ENCODE assay signal across 19 mouse cellular contexts in genomic region chr11:33099425-33099824, GRCm38 (mm10). TPM values are rescaled to one million over a fixed set of nuclear protein-coding genes. Genes with fewer than 3 reads are reported as not detected.
DNase-seq lines count a peak whose midpoint lies in the region; ATAC-seq and TF ChIP-seq lines count a peak whose summit lies in the region.
"Had no signal": no experiment of that assay in that cellular context is flagged by ENCODE, and none has a peak within 500 bp of the region (broad histone marks: within the 10 kb centered on the region; RNA-seq: fewer than 3 reads in every experiment).

No protein-coding gene starts in this region.

- H3K9me3 ChIP-seq in embryonic facial prominence, embryonic 11.5 days (replicated peaks; ENCODE audit: control insufficient read depth, low read length) = no peaks in the 10 kb centered on the region
- no peaks in the 10 kb centered on the region for H3K9me3 ChIP-seq in embryonic facial prominence, embryonic 10.5 days
- no peaks in the 10 kb centered on the region for H3K9me3 ChIP-seq in hindbrain, embryonic 11.5 days (ENCODE audit: control insufficient read depth, low read length)
- no peaks in the 10 kb centered on the region for H3K9me3 ChIP-seq in hindbrain, postnatal 0 days (ENCODE audit: low read length)
- no peaks in the 10 kb centered on the region for H3K9me3 ChIP-seq in midbrain, embryonic 11.5 days (ENCODE audit: control insufficient read depth, low read length)
- H3K9me3 ChIP-seq in midbrain, embryonic 16.5 days (replicated peaks; ENCODE audit: control insufficient read depth, low read length, poor library complexity, severe bottlenecking) = no peaks in the 10 kb centered on the region
- H3K9me3 ChIP-seq in stomach, embryonic 15.5 days = no peaks in the 10 kb centered on the region
- no peaks in the 10 kb centered on the region for H3K9me3 ChIP-seq in stomach, postnatal 0 days (ENCODE audit: control insufficient read depth, low read length)
- H3K9me3 ChIP-seq: embryonic facial prominence, embryonic 13.5 days; forebrain, embryonic 12.5 days; forebrain, embryonic 15.5 days had no signal

- no peaks in the 10 kb centered on the region for H3K27me3 ChIP-seq in embryonic facial prominence, embryonic 11.5 days (ENCODE audit: control insufficient read depth, insufficient read depth, low read length)
- H3K27me3 ChIP-seq in embryonic facial prominence, embryonic 10.5 days (replicated peaks; ENCODE audit: low read depth, poor library complexity, severe bottlenecking) = peaks cover 20% of the 10 kb centered on the region; the same call in 1 of the 2 replicates
- H3K27me3 ChIP-seq in hindbrain, embryonic 11.5 days (ENCODE audit: control insufficient read depth, insufficient read depth, low read length) = no peaks in the 10 kb centered on the region
- H3K27me3 ChIP-seq in hindbrain, postnatal 0 days (ENCODE audit: insufficient read depth, low read length) = no peaks in the 10 kb centered on the region
- H3K27me3 ChIP-seq in midbrain, embryonic 11.5 days (ENCODE audit: control insufficient read depth, insufficient read depth, low read length) = no peaks in the 10 kb centered on the region
- no peaks in the 10 kb centered on the region for H3K27me3 ChIP-seq in midbrain, embryonic 16.5 days (ENCODE audit: control insufficient read depth, insufficient read depth, low read depth, low read length)
- H3K27me3 ChIP-seq in stomach, embryonic 15.5 days (replicated peaks) = no peaks in the 10 kb centered on the region
- H3K27me3 ChIP-seq in stomach, postnatal 0 days (ENCODE audit: control insufficient read depth, insufficient read depth, low read length) = no peaks in the 10 kb centered on the region
- H3K27me3 ChIP-seq: forebrain, embryonic 15.5 days had no signal

- no peak overlapping the region for H3K27ac ChIP-seq in embryonic facial prominence, embryonic 11.5 days (replicated peaks; ENCODE audit: low read depth, low read length)
- H3K27ac ChIP-seq in embryonic facial prominence, embryonic 10.5 days (replicated peaks) = no peak overlapping the region
- no peak overlapping the region for H3K27ac ChIP-seq in hindbrain, embryonic 11.5 days (ENCODE audit: low read depth, low read length)
- H3K27ac ChIP-seq in hindbrain, postnatal 0 days = no peak overlapping the region
- H3K27ac ChIP-seq in midbrain, embryonic 11.5 days (ENCODE audit: low read depth, low read length) = no peak overlapping the region
- H3K27ac ChIP-seq in midbrain, embryonic 16.5 days (ENCODE audit: low read length) = no peak overlapping the region
- H3K27ac ChIP-seq in stomach, embryonic 15.5 days = no peak overlapping the region
- H3K27ac ChIP-seq in stomach, postnatal 0 days (replicated peaks) = no peak overlapping the region
- H3K27ac ChIP-seq: embryonic facial prominence, embryonic 13.5 days; forebrain, embryonic 12.5 days; forebrain, embryonic 15.5 days; hindbrain, embryonic 14.5 days had no signal

- TF ChIP-seq CTCF in hindbrain, postnatal 0 days (IDR thresholded peaks at IDR 0.05; ENCODE audit: low read depth) = no peak
- no peak for TF ChIP-seq CTCF in stomach, postnatal 0 days (IDR thresholded peaks at IDR 0.05; ENCODE audit: low read depth)

- no peaks in the 10 kb centered on the region for H3K36me3 ChIP-seq in embryonic facial prominence, embryonic 11.5 days (replicated peaks; ENCODE audit: control insufficient read depth, insufficient read depth, low read depth, low read length)
- no peaks in the 10 kb centered on the region for H3K36me3 ChIP-seq in embryonic facial prominence, embryonic 10.5 days (replicated peaks)
- no peaks in the 10 kb centered on the region for H3K36me3 ChIP-seq in hindbrain, embryonic 11.5 days (ENCODE audit: control insufficient read depth, insufficient read depth, low read length)
- no peaks in the 10 kb centered on the region for H3K36me3 ChIP-seq in hindbrain, postnatal 0 days (ENCODE audit: insufficient read depth, low read length)
- no peaks in the 10 kb centered on the region for H3K36me3 ChIP-seq in midbrain, embryonic 11.5 days (ENCODE audit: control insufficient read depth, insufficient read depth, low read length)
- no peaks in the 10 kb centered on the region for H3K36me3 ChIP-seq in midbrain, embryonic 16.5 days (ENCODE audit: control insufficient read depth, insufficient read depth, low read length)
- no peaks in the 10 kb centered on the region for H3K36me3 ChIP-seq in stomach, embryonic 15.5 days
- H3K36me3 ChIP-seq in stomach, postnatal 0 days (ENCODE audit: control insufficient read depth, insufficient read depth, low read length) = no peaks in the 10 kb centered on the region
- H3K36me3 ChIP-seq: embryonic facial prominence, embryonic 13.5 days; forebrain, embryonic 12.5 days; forebrain, embryonic 15.5 days had no signal

- 70% methylated on average over 4 of the region's 4 CpGs for WGBS in embryonic facial prominence, embryonic 11.5 days
- 71% methylated on average over 4 of the region's 4 CpGs for WGBS in embryonic facial prominence, embryonic 10.5 days
- 64% methylated on average over 4 of the region's 4 CpGs for WGBS in hindbrain, embryonic 11.5 days
- WGBS in hindbrain, postnatal 0 days = 49% methylated on average over 4 of the region's 4 CpGs
- WGBS in midbrain, embryonic 11.5 days = 65% methylated on average over 4 of the region's 4 CpGs
- 48% methylated on average over 4 of the region's 4 CpGs for WGBS in midbrain, embryonic 16.5 days
- WGBS in stomach, embryonic 15.5 days = 74% methylated on average over 4 of the region's 4 CpGs
- WGBS in stomach, postnatal 0 days = 57% methylated on average over 4 of the region's 4 CpGs

- H3K4me3 ChIP-seq in embryonic facial prominence, embryonic 11.5 days (ENCODE audit: low read depth, low read length) = no peak overlapping the region
- no peak overlapping the region for H3K4me3 ChIP-seq in embryonic facial prominence, embryonic 10.5 days
- H3K4me3 ChIP-seq in hindbrain, embryonic 11.5 days (ENCODE audit: low read depth, low read length) = no peak overlapping the region
- no peak overlapping the region for H3K4me3 ChIP-seq in hindbrain, postnatal 0 days (ENCODE audit: low read length)
- H3K4me3 ChIP-seq in midbrain, embryonic 11.5 days (ENCODE audit: low read depth, low read length) = no peak overlapping the region
- no peak overlapping the region for H3K4me3 ChIP-seq in midbrain, embryonic 16.5 days (ENCODE audit: low read depth, low read length)
- no peak overlapping the region for H3K4me3 ChIP-seq in stomach, embryonic 15.5 days (replicated peaks)
- H3K4me3 ChIP-seq in stomach, postnatal 0 days (ENCODE audit: low read depth, low read length) = no peak overlapping the region
- H3K4me3 ChIP-seq: erythroblast, embryonic 14.5 days; forebrain, embryonic 15.5 days had no signal

- TF ChIP-seq EP300 in stomach, postnatal 0 days (optimal IDR thresholded peaks at IDR 0.05) = no peak

- peaks cover 5% of the 10 kb centered on the region; the same call in 1 of the 2 replicates for H3K4me1 ChIP-seq in embryonic facial prominence, embryonic 11.5 days (ENCODE audit: control insufficient read depth, insufficient read depth, low read length)
- peaks cover 17% of the 10 kb centered on the region for H3K4me1 ChIP-seq in embryonic facial prominence, embryonic 10.5 days
- H3K4me1 ChIP-seq in hindbrain, embryonic 11.5 days (replicated peaks; ENCODE audit: control insufficient read depth, insufficient read depth, low read length) = no peaks in the 10 kb centered on the region; the same call in 1 of the 2 replicates
- H3K4me1 ChIP-seq in hindbrain, postnatal 0 days (ENCODE audit: insufficient read depth, low read length) = no peaks in the 10 kb centered on the region
- H3K4me1 ChIP-seq in midbrain, embryonic 11.5 days (ENCODE audit: control insufficient read depth, insufficient read depth, low read length) = peaks cover 4% of the 10 kb centered on the region
- peaks cover 5% of the 10 kb centered on the region; the same call in 1 of the 2 replicates for H3K4me1 ChIP-seq in midbrain, embryonic 16.5 days (ENCODE audit: control insufficient read depth, insufficient read depth, low read length)
- peaks cover 5% of the 10 kb centered on the region for H3K4me1 ChIP-seq in stomach, embryonic 15.5 days
- peaks cover 5% of the 10 kb centered on the region; the same call in 1 of the 2 replicates for H3K4me1 ChIP-seq in stomach, postnatal 0 days (replicated peaks; ENCODE audit: control insufficient read depth, insufficient read depth)

- no peak overlapping the region for H3K9ac ChIP-seq in embryonic facial prominence, embryonic 11.5 days (replicated peaks; ENCODE audit: low read length)
- no peak overlapping the region for H3K9ac ChIP-seq in hindbrain, embryonic 11.5 days (ENCODE audit: low read depth, low read length)
- no peak overlapping the region for H3K9ac ChIP-seq in hindbrain, postnatal 0 days (replicated peaks; ENCODE audit: low read length)
- no peak overlapping the region for H3K9ac ChIP-seq in midbrain, embryonic 11.5 days (ENCODE audit: low read length)
- no peak overlapping the region for H3K9ac ChIP-seq in midbrain, embryonic 16.5 days (ENCODE audit: low read depth, low read length)
- H3K9ac ChIP-seq in stomach, embryonic 15.5 days = no peak overlapping the region
- no peak overlapping the region for H3K9ac ChIP-seq in stomach, postnatal 0 days (ENCODE audit: low read length)
- H3K9ac ChIP-seq: forebrain, embryonic 12.5 days; forebrain, embryonic 15.5 days had no signal

- DNase-seq in embryonic facial prominence, embryonic 11.5 days (ENCODE audit: low spot score) = no peak
- DNase-seq in embryonic facial prominence, embryonic 10.5 days (ENCODE audit: low spot score) = no peak
- no peak for DNase-seq in hindbrain, embryonic 11.5 days (ENCODE audit: low spot score)
- DNase-seq in hindbrain, postnatal 0 days (ENCODE audit: low spot score) = no peak
- no peak for DNase-seq in midbrain, embryonic 11.5 days (ENCODE audit: low spot score, missing footprints)
- DNase-seq in stomach, postnatal 0 days (ENCODE audit: low spot score) = no peak
- DNase-seq: adrenal gland, adult 8-10 months; adrenal gland, postnatal 25 days; cerebellum, adult 18-20 months; cerebellum, adult 9-10 months had no signal

- 0 out of 2 replicates have a peak, but pooled peaks have one; percentile 54 for ATAC-seq in embryonic facial prominence, embryonic 11.5 days (replicated peaks; ENCODE audit: insufficient number of reproducible peaks, low FRiP score, low TSS enrichment, low read depth)
- ATAC-seq in hindbrain, embryonic 11.5 days (ENCODE audit: low FRiP score) = peak; percentile 53; the same call in 1 of the 2 replicates
- no peak for ATAC-seq in hindbrain, postnatal 0 days
- peak; percentile 27; the same call in 1 of the 2 replicates for ATAC-seq in midbrain, embryonic 11.5 days (ENCODE audit: low FRiP score)
- no peak for ATAC-seq in midbrain, embryonic 16.5 days
- 0 out of 2 replicates have a peak, but pooled peaks have one; percentile 21 for ATAC-seq in stomach, embryonic 15.5 days (ENCODE audit: insufficient read depth, low FRiP score, low read depth)
- ATAC-seq in stomach, postnatal 0 days (ENCODE audit: low FRiP score, low TSS enrichment) = no peak
- ATAC-seq: activated CD4-positive, CD25-positive, alpha-beta regulatory T cell, adult 4 months had no signal

- H3K4me2 ChIP-seq in embryonic facial prominence, embryonic 11.5 days (ENCODE audit: low read depth, low read length) = no peak overlapping the region
- no peak overlapping the region for H3K4me2 ChIP-seq in hindbrain, embryonic 11.5 days (replicated peaks; ENCODE audit: low read depth, low read length)
- H3K4me2 ChIP-seq in hindbrain, postnatal 0 days (ENCODE audit: low read depth, low read length) = no peak overlapping the region
- no peak overlapping the region; the same call in 1 of the 2 replicates for H3K4me2 ChIP-seq in midbrain, embryonic 11.5 days
- H3K4me2 ChIP-seq in midbrain, embryonic 16.5 days (ENCODE audit: low read length) = no peak overlapping the region
- no peak overlapping the region for H3K4me2 ChIP-seq in stomach, embryonic 15.5 days
- H3K4me2 ChIP-seq in stomach, postnatal 0 days (replicated peaks; ENCODE audit: low read depth) = no peak overlapping the region
- H3K4me2 ChIP-seq: forebrain, embryonic 15.5 days had no signal

RNA-seq across cellular contexts. Expression of gene Fgf18, which starts 47.8 kb away (rescaled TPM):
- 4.0 and 5.1 TPM in 2 replicates for polyA plus RNA-seq in embryonic facial prominence, embryonic 11.5 days (2014; fragmentation: Nextera tagmentation; extraction: Ambion mirVana)
- 2.8 and 3.4 TPM in 2 replicates for polyA plus RNA-seq in embryonic facial prominence, embryonic 10.5 days (2016; fragmentation: Nextera tagmentation; extraction: Ambion mirVana)
- polyA plus RNA-seq in hindbrain, embryonic 11.5 days (2014; fragmentation: Nextera tagmentation; extraction: Ambion mirVana) = 6.4 and 8.1 TPM in 2 replicates
- total RNA-seq in hindbrain, postnatal 0 days (2014; rRNA removed) = 6.3 and 10.1 TPM in 2 replicates
- 10.0 and 10.3 TPM in 2 replicates for polyA plus RNA-seq in hindbrain, postnatal 0 days (2015; fragmentation: Nextera tagmentation; extraction: Ambion mirVana)
- polyA plus RNA-seq in midbrain, embryonic 11.5 days (2014; fragmentation: Nextera tagmentation; extraction: Ambion mirVana) = 3.9 and 5.2 TPM in 2 replicates
- polyA plus RNA-seq in midbrain, embryonic 16.5 days (2015; fragmentation: Nextera tagmentation; extraction: Ambion mirVana) = 2.7 and 4.8 TPM in 2 replicates
- 3.7 and 4.1 TPM in 2 replicates for polyA plus RNA-seq in stomach, embryonic 15.5 days (2015; fragmentation: Nextera tagmentation; extraction: Ambion mirVana)
- polyA plus RNA-seq in stomach, postnatal 0 days (2015; fragmentation: Nextera tagmentation; extraction: Ambion mirVana) = 1.4 and 2.3 TPM in 2 replicates
- total RNA-seq: hematopoietic stem cell, adult 5-6 weeks had no signal
- polyA plus RNA-seq: activated CD4-positive, CD25-positive, alpha-beta regulatory T cell, adult 4 months; erythroblast, embryonic 14.5 days had no signal

Comparison
In these comparisons a context has a peak if more than half of its experiments do, and no peak if none do; other contexts are left out.
1. ATAC-seq: peak in embryonic facial prominence, embryonic 11.5 days (single experiment), hindbrain, embryonic 11.5 days (single experiment), midbrain, embryonic 11.5 days (single experiment) and stomach, embryonic 15.5 days (single experiment); none in hindbrain, postnatal 0 days (single experiment), midbrain, embryonic 16.5 days (single experiment) and stomach, postnatal 0 days (single experiment).